Comparison of ENCODE assay signal across 10 mouse cellular contexts in the genomic region with DNA sequence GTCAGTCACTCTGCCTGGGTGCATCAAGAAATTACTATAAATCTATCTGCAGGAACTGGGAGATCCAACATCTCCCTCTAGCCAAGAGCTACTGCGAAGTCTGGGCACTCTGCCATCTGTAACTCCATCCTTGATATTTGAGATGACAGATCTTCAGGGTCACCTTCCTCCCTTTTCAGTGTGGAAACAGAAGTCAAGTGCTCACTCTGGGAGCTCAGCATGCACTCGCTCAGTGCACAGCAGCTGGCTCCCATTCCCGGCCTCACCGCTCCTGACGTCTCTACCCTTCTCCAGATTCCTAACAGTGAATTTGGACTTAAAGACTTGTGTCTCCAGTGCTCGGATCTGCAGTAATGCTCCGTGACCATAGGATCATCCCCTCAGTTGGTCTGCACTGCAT.
DNase-seq lines count a peak whose midpoint lies in the region; ATAC-seq and TF ChIP-seq lines count a peak whose summit lies in the region.
"Had no signal": no experiment of that assay in that cellular context is flagged by ENCODE, and none has a peak within 500 bp of the region (broad histone marks: within the 10 kb centered on the region; RNA-seq: fewer than 3 reads in every experiment).

No protein-coding gene starts in this region.

- H3K36me3 ChIP-seq in liver, embryonic 11.5 days (ENCODE audit: control insufficient read depth, insufficient read depth, low read length), result no peaks in the 10 kb centered on the region
- H3K36me3 ChIP-seq in midbrain, embryonic 15.5 days (replicated peaks), result no peaks in the 10 kb centered on the region
- H3K36me3 ChIP-seq in hindbrain, embryonic 13.5 days, result no peaks in the 10 kb centered on the region
- H3K36me3 ChIP-seq: limb, embryonic 12.5 days had no signal

- intact Hi-C loops in gastrocnemius, adult 2 months (cut with DNase I), result loop anchor here (5.0 kb wide), 1 partner anchor 36 kb away; no protein-coding TSS in a partner anchor

- no peak overlapping the region for H3K4me3 ChIP-seq in liver, embryonic 11.5 days (ENCODE audit: low read depth, low read length)
- H3K4me3 ChIP-seq in gastrocnemius, adult 2 months, result no peak overlapping the region
- no peak overlapping the region for H3K4me3 ChIP-seq in midbrain, embryonic 15.5 days
- H3K4me3 ChIP-seq in hindbrain, embryonic 13.5 days, result no peak overlapping the region
- H3K4me3 ChIP-seq: limb, embryonic 12.5 days had no signal

- H3K27me3 ChIP-seq in liver, embryonic 11.5 days (replicated peaks; ENCODE audit: control insufficient read depth, insufficient read depth, low read length), result no peaks in the 10 kb centered on the region
- H3K27me3 ChIP-seq in midbrain, embryonic 15.5 days (replicated peaks), result no peaks in the 10 kb centered on the region
- 0 out of 2 replicates have a peak, but pooled peaks cover 2% of the 10 kb centered on the region for H3K27me3 ChIP-seq in hindbrain, embryonic 13.5 days
- H3K27me3 ChIP-seq: limb, embryonic 12.5 days had no signal

- no peaks in the 10 kb centered on the region for H3K9me3 ChIP-seq in liver, embryonic 11.5 days (ENCODE audit: control insufficient read depth, low read length)
- no peaks in the 10 kb centered on the region for H3K9me3 ChIP-seq in midbrain, embryonic 15.5 days
- no peaks in the 10 kb centered on the region for H3K9me3 ChIP-seq in hindbrain, embryonic 13.5 days
- H3K9me3 ChIP-seq: limb, embryonic 12.5 days had no signal

- no peak overlapping the region for H3K27ac ChIP-seq in liver, embryonic 11.5 days (ENCODE audit: low read depth, low read length)
- peak overlapping the region; percentile 59; the same call in 1 of the 2 replicates for H3K27ac ChIP-seq in gastrocnemius, adult 2 months
- no peak overlapping the region for H3K27ac ChIP-seq in midbrain, embryonic 15.5 days
- H3K27ac ChIP-seq in hindbrain, embryonic 13.5 days, result no peak overlapping the region
- H3K27ac ChIP-seq: limb, embryonic 12.5 days had no signal

- H3K4me2 ChIP-seq in liver, embryonic 11.5 days, result no peak overlapping the region
- H3K4me2 ChIP-seq in midbrain, embryonic 15.5 days, result no peak overlapping the region
- no peak overlapping the region for H3K4me2 ChIP-seq in hindbrain, embryonic 13.5 days
- H3K4me2 ChIP-seq: limb, embryonic 12.5 days had no signal

- WGBS in liver, embryonic 11.5 days, result 88% methylated on average over 7 of the region's 7 CpGs
- WGBS in midbrain, embryonic 15.5 days, result 64% methylated on average over 7 of the region's 7 CpGs
- 67% methylated on average over 7 of the region's 7 CpGs for whole genome bisulfite sequencing in hindbrain, embryonic 13.5 days

- no peak for TF ChIP-seq CTCF in gastrocnemius, adult 2 months (IDR thresholded peaks at IDR 0.05)

- no peak for ATAC-seq in liver, embryonic 11.5 days (replicated peaks; ENCODE audit: low FRiP score)
- no peak for ATAC-seq in midbrain, embryonic 15.5 days (replicated peaks)
- ATAC-seq in hindbrain, embryonic 13.5 days (ENCODE audit: low FRiP score), result no peak
- ATAC-seq: Patski had no signal

- H3K4me1 ChIP-seq in liver, embryonic 11.5 days (replicated peaks; ENCODE audit: control insufficient read depth, insufficient read depth, low read length), result no peaks in the 10 kb centered on the region
- peaks cover 7% of the 10 kb centered on the region; the same call in 1 of the 2 replicates for H3K4me1 ChIP-seq in midbrain, embryonic 15.5 days
- peaks cover 15% of the 10 kb centered on the region for H3K4me1 ChIP-seq in hindbrain, embryonic 13.5 days (replicated peaks)
- H3K4me1 ChIP-seq: limb, embryonic 12.5 days had no signal

- H3K9ac ChIP-seq in liver, embryonic 11.5 days (ENCODE audit: low read depth, low read length), result no peak overlapping the region
- H3K9ac ChIP-seq in midbrain, embryonic 15.5 days, result no peak overlapping the region
- no peak overlapping the region for H3K9ac ChIP-seq in hindbrain, embryonic 13.5 days
- H3K9ac ChIP-seq: limb, embryonic 12.5 days had no signal

- peak; percentile 5 for DNase-seq in liver
- no peak for DNase-seq in liver, embryonic 11.5 days (ENCODE audit: low spot score)
- DNase-seq in adrenal gland, postnatal 14 days, result peak; percentile 78
- peak; percentile 76 for DNase-seq in gastrocnemius, adult 2 months
- DNase-seq in kidney, postnatal 36 days, result peak; percentile 11 to 20
- no peak for DNase-seq in spleen, postnatal 4 days (ENCODE audit: low spot score in 2 of 2)

Comparison
In these comparisons a context has a peak if more than half of its experiments do, and no peak if none do; other contexts are left out.
1. DNase-seq: peak in liver (single experiment), adrenal gland, postnatal 14 days (single experiment), gastrocnemius, adult 2 months (single experiment) and kidney, postnatal 36 days (2 of 2); none in liver, embryonic 11.5 days (single experiment) and spleen, postnatal 4 days (0 of 2).